8 mouse cellular contexts compared by ENCODE assay signal in genomic region chr5:127300597-127301254, GRCm38 (mm10). TPM values are rescaled to one million over a fixed set of nuclear protein-coding genes. Genes with fewer than 3 reads are reported as not detected.
A peak's percentile ranks its signal among the peaks of the same experiment; 100 is the strongest.
DNase-seq lines count a peak whose midpoint lies in the region; ATAC-seq lines count a peak whose summit lies in the region.
"Had no signal": no experiment of that assay in that cellular context is flagged by ENCODE, and none has a peak within 500 bp of the region (broad histone marks: within the 10 kb centered on the region; RNA-seq: fewer than 3 reads in every experiment).

No protein-coding gene starts in this region.

- no peaks in the 10 kb centered on the region for H3K36me3 ChIP-seq in midbrain, embryonic 12.5 days
- H3K36me3 ChIP-seq: liver, embryonic 13.5 days had no signal

- no peak overlapping the region for H3K4me3 ChIP-seq in midbrain, embryonic 12.5 days
- H3K4me3 ChIP-seq: liver, embryonic 13.5 days had no signal

- H3K4me2 ChIP-seq in midbrain, embryonic 12.5 days (replicated peaks): no peak overlapping the region
- H3K4me2 ChIP-seq: liver, embryonic 13.5 days had no signal

- H3K4me1 ChIP-seq in midbrain, embryonic 12.5 days: peaks cover 39% of the 10 kb centered on the region
- H3K4me1 ChIP-seq: liver, embryonic 13.5 days had no signal

- 39% methylated on average over 8 of the region's 8 CpGs for WGBS in midbrain, embryonic 12.5 days

- DNase-seq in layer of hippocampus, adult 11-12 months (ENCODE audit: low spot score): peak; percentile 11
- no peak for DNase-seq in layer of hippocampus, adult 9-10 months (ENCODE audit: low spot score)
- DNase-seq in brain, adult 2 months (ENCODE audit: low read depth, low spot score): peak; percentile 68
- DNase-seq in cerebellum, postnatal 36 days: peak; percentile 73 to 74
- no peak for DNase-seq in retina, postnatal 1 day
- no peak for DNase-seq in left cerebral cortex, adult 18-20 months (ENCODE audit: low spot score in 2 of 2)
- DNase-seq: liver, embryonic 13.5 days had no signal

- H3K27ac ChIP-seq in midbrain, embryonic 12.5 days (replicated peaks): peak overlapping the region; percentile 31
- H3K27ac ChIP-seq: liver, embryonic 13.5 days had no signal

- H3K9me3 ChIP-seq in midbrain, embryonic 12.5 days: no peaks in the 10 kb centered on the region
- H3K9me3 ChIP-seq: liver, embryonic 13.5 days had no signal

- no peak for ATAC-seq in midbrain, embryonic 12.5 days (ENCODE audit: low FRiP score, low read depth)

- H3K9ac ChIP-seq in midbrain, embryonic 12.5 days (replicated peaks): no peak overlapping the region
- H3K9ac ChIP-seq: liver, embryonic 13.5 days had no signal

- no peaks in the 10 kb centered on the region for H3K27me3 ChIP-seq in midbrain, embryonic 12.5 days
- H3K27me3 ChIP-seq: liver, embryonic 13.5 days had no signal

RNA-seq across cellular contexts. Expression of gene Tmem132c, which starts 59.1 kb away (rescaled TPM):
- 18.4 and 19.7 TPM in 2 replicates for polyA plus RNA-seq in midbrain, embryonic 12.5 days (2016; fragmentation: Nextera tagmentation; extraction: Ambion mirVana)
- total RNA-seq in left cerebral cortex, adult 18-20 months (2021): 1 to 10 TPM; 6.7 to 6.8 TPM

Comparison
In these comparisons a context has a peak if more than half of its experiments do, and no peak if none do; other contexts are left out.
1. DNase-seq: peak in layer of hippocampus, adult 11-12 months (single experiment), brain, adult 2 months (single experiment) and cerebellum, postnatal 36 days (2 of 2); none in layer of hippocampus, adult 9-10 months (single experiment), retina, postnatal 1 day (single experiment) and left cerebral cortex, adult 18-20 months (0 of 2).